Mouse (Mus musculus) myocyte (in vitro differentiated cells): Measurements from ENCODE around the gene Sec22c.

ENCODE experiments used
- CEBPB ChIP-seq: IDR thresholded peaks from 2 replicates; pipeline ENCODE4 v1.6.1; 2011; ENCODE audit warnings: mild to moderate bottlenecking, moderate library complexity; ENCODE audit not compliant: poor library complexity, insufficient read depth, severe bottlenecking
- MYOG ChIP-seq, 3 experiments: IDR thresholded peaks; one replicate each; pipeline ENCODE4 v1.6.1; 2011; ENCODE audit warnings: control low read depth in 2 of 3, low read depth in 2 of 3, mild to moderate bottlenecking in 2 of 3; ENCODE audit not compliant: insufficient read length in 2 of 3, control insufficient read depth in 1 of 3, insufficient read depth in 1 of 3
- POLR2A ChIP-seq: IDR thresholded peaks from one replicate; pipeline ENCODE4 v1.6.1; 2011; ENCODE audit warnings: low read depth, mild to moderate bottlenecking, control low read depth, moderate library complexity; ENCODE audit not compliant: insufficient read length
- TCF12 ChIP-seq: IDR thresholded peaks from one replicate; pipeline ENCODE4 v1.6.1; 2011; ENCODE audit warnings: mild to moderate bottlenecking, control low read depth; ENCODE audit not compliant: poor library complexity, insufficient read depth, severe bottlenecking
- TCF3 ChIP-seq: IDR thresholded peaks from one replicate; pipeline ENCODE4 v1.6.1; 2011; ENCODE audit warnings: low read depth, control low read depth; ENCODE audit not compliant: insufficient read length

GRCm38 (mm10) chr9:121744051-121744450, 38.8 kb upstream of the Sec22c start:
- no peak for TF ChIP-seq CEBPB
- TF ChIP-seq TCF3, result no peak
- TF ChIP-seq MYOG (IDR thresholded peaks at IDR 0.05; ENCODE audit: control insufficient read depth in 1 of 3, insufficient read depth in 1 of 3, insufficient read length in 2 of 3, low read depth in 2 of 3), result no peak
- TF ChIP-seq POLR2A, result no peak
- TF ChIP-seq TCF12, result no peak
